Mouse (Mus musculus) cerebellum, adult (tissue): ENCODE data around the gene Dnajc16.

ENCODE experiments used
- ATAC-seq: cut with Nextera tagmentation; 2 replicates; pipeline ENCODE4 v1.9.2; 2017; ENCODE audit warnings: mild to moderate bottlenecking, moderate library complexity, mixed read lengths; ENCODE audit not compliant: insufficient number of reproducible peaks, low FRiP score, low TSS enrichment

The Dnajc16 gene

GRCm38 (mm10) chr4:141766668-141767352 lies 23.9 kb downstream of the Dnajc16 start:
- ATAC-seq: no peak

GRCm38 (mm10) chr4:141766316-141766667 lies 24.4 kb downstream of the Dnajc16 start:
- ATAC-seq: no peak

- ATAC-seq: no peak
These were observed 25.7 kb downstream of the Dnajc16 start for GRCm38 (mm10) chr4:141765008-141765407.

GRCm38 (mm10) chr4:141763476-141763875 lies 27.3 kb downstream of the Dnajc16 start:
- ATAC-seq: no peak

GRCm38 (mm10) chr4:141762102-141762598 lies 28.6 kb downstream of the Dnajc16 start:
- ATAC-seq: no peak

GRCm38 (mm10) chr4:141760942-141761341 lies 29.8 kb downstream of the Dnajc16 start:
- ATAC-seq: no peak

- no peak for ATAC-seq
These were observed 31.7 kb downstream of the Dnajc16 start for GRCm38 (mm10) chr4:141758874-141759542.

GRCm38 (mm10) chr4:141757124-141757523 lies 33.6 kb downstream of the Dnajc16 start:
- ATAC-seq: no peak

GRCm38 (mm10) chr4:141755375-141755930 lies 35.3 kb downstream of the Dnajc16 start:
- no peak for ATAC-seq

GRCm38 (mm10) chr4:141752076-141752421 lies 38.7 kb downstream of the Dnajc16 start:
- no peak for ATAC-seq

GRCm38 (mm10) chr4:141751419-141752075 lies 39.2 kb downstream of the Dnajc16 start:
- no peak for ATAC-seq

- ATAC-seq: no peak
These were observed 39.9 kb downstream of the Dnajc16 start for GRCm38 (mm10) chr4:141750826-141751225.

GRCm38 (mm10) chr4:141749557-141749956 lies 41.2 kb downstream of the Dnajc16 start:
- no peak for ATAC-seq

- ATAC-seq: no peak
These were observed 44.0 kb downstream of the Dnajc16 start, which contains the start of gene Agmat for GRCm38 (mm10) chr4:141746578-141747346. Agmat (plus strand) TSS chr4:141746672.

- ATAC-seq: no peak
These were observed 48.4 kb downstream of the Dnajc16 start for GRCm38 (mm10) chr4:141742381-141742780.

- ATAC-seq: no peak
These were observed 48.9 kb downstream of the Dnajc16 start for GRCm38 (mm10) chr4:141741856-141742255.

GRCm38 (mm10) chr4:141738015-141738414 lies 52.7 kb downstream of the Dnajc16 start:
- ATAC-seq: no peak

GRCm38 (mm10) chr4:141736856-141737255 lies 53.9 kb downstream of the Dnajc16 start:
- no peak for ATAC-seq

- peak; percentile 45; the same call in 1 of the 2 replicates for ATAC-seq
These were observed 55.5 kb downstream of the Dnajc16 start for GRCm38 (mm10) chr4:141735206-141735560.

- peak; percentile 95 for ATAC-seq
These were observed 56.1 kb downstream of the Dnajc16 start for GRCm38 (mm10) chr4:141734446-141735205.
